Mouse (Mus musculus) stomach, embryonic 16.5 days (tissue): ENCODE measurements around the gene Ranbp9. TPM values are rescaled to one million over a fixed set of nuclear protein-coding genes. Genes with fewer than 3 reads are reported as not detected.

Experiments
- ATAC-seq: fragments of 200-750 bp; cut with Nextera tagmentation; 2 replicates; pipeline ENCODE4 v1.8.0; 2017; ENCODE audit warnings: moderate number of reproducible peaks, moderate TSS enrichment; ENCODE audit not compliant: insufficient read depth, low FRiP score
- H3K27ac ChIP-seq: fragments of 300-500 bp; sonication (generic); 2 replicates; pipeline ENCODE4 v1.5.1; 2014; ENCODE audit warnings: low read length
- H3K27me3 ChIP-seq: fragments of 300-500 bp; sonication (generic); 2 replicates; pipeline ENCODE4 v1.6.1; 2014; ENCODE audit warnings: low read length, control low read depth, mixed read lengths; ENCODE audit not compliant: control insufficient read depth, insufficient read depth
- H3K36me3 ChIP-seq: fragments of 300-500 bp; sonication (generic); 2 replicates; pipeline ENCODE4 v1.6.1; 2014; ENCODE audit warnings: low read length; ENCODE audit not compliant: control insufficient read depth, insufficient read depth
- H3K4me1 ChIP-seq: fragments of 300-500 bp; sonication (generic); 2 replicates; pipeline ENCODE4 v1.6.1; 2014; ENCODE audit warnings: low read length, control low read depth, mixed read lengths; ENCODE audit not compliant: control insufficient read depth, insufficient read depth
- H3K4me2 ChIP-seq: fragments of 300-500 bp; sonication (generic); 2 replicates; pipeline ENCODE4 v1.6.1; 2014; ENCODE audit warnings: low read depth, low read length, mixed read lengths
- H3K4me3 ChIP-seq: fragments of 300-500 bp; sonication (generic); replicated peaks from 2 replicates; pipeline ENCODE4 v1.5.1; 2014; ENCODE audit warnings: mild to moderate bottlenecking, low read length
- H3K9ac ChIP-seq: fragments of 300-500 bp; sonication (generic); 2 replicates; pipeline ENCODE4 v1.6.1; 2014; ENCODE audit warnings: low read length
- H3K9me3 ChIP-seq: fragments of 300-500 bp; sonication (generic); replicated peaks from 2 replicates; pipeline ENCODE4 v1.6.1; 2016; ENCODE audit warnings: low read length, control low read depth; ENCODE audit not compliant: control insufficient read depth
- WGBS: fragments of 180-500 bp; shearing (Covaris S2); extraction: QIAGEN DNeasy Blood & Tissue Kit; methylation state at CpG from one replicate; pipeline ENCODE4 v1.1.7; 2014; 5-methylcytosine and 5-hydroxymethylcytosine counted together
- polyA plus RNA-seq: library from polyadenylated mRNA; unstranded; fragments of >200 nt; fragmentation: Nextera tagmentation; extraction: Ambion mirVana; gene quantifications from 2 replicates; pipeline ENCODE4 v1.2.1, GENCODE M21; 2015

Gene Ranbp9
- polyA plus RNA-seq, 1 experiment from 2014 or later: 7.9 TPM

DNA sequence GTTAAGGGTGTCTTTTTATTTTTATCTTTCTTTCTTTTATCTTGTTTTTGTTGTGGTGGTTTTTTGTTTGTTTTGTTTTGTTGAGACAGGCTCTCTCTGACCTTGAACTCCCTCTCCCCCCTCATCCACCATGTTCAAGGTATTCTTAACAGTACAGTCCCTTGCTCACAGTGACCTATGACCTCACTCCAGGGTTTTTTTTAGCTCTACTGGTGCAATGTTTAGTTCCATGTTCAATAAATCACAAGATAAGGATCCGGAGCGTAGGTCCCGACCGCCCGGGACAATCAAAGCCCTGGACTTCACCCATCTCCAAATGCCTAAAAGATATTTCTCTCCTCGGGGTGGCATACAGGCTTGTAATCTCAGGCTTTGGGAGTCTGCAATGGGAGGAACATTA, 111.0 kb downstream of the Ranbp9 start:
- no peak overlapping the region for H3K9ac ChIP-seq
- no peak overlapping the region for H3K4me2 ChIP-seq
- no peak overlapping the region for H3K4me3 ChIP-seq
- peaks cover 3% of the 10 kb centered on the region; the same call in 1 of the 2 replicates for H3K9me3 ChIP-seq
- no peak overlapping the region for H3K27ac ChIP-seq
- H3K36me3 ChIP-seq: peaks cover 18% of the 10 kb centered on the region
- H3K27me3 ChIP-seq: no peaks in the 10 kb centered on the region
- WGBS: 61% methylated on average over 6 of the region's 6 CpGs
- 0 out of 2 replicates have a peak, but pooled peaks cover 5% of the 10 kb centered on the region for H3K4me1 ChIP-seq
- no peak for ATAC-seq

DNA sequence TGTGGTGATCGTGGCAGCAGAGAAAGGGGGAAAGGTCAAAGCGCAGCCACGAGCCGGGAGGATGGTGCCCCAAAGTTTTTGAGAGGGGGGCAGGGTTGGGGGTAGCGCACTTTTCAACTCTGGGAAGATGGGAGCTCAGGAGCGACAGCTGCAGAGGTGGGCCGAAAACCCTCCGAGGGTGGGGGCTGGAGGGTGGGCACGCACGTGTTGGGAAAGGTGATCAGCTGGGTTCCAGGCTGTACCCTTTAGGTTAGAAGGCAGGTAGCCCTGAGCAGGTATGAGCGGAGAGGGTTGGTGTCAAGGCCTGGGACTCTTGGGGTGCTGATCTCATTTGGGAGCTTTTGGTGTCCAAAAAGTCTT, 115.3 kb downstream of the Ranbp9 start:
- H3K4me3 ChIP-seq: peak overlapping the region; percentile 72
- no peaks in the 10 kb centered on the region for H3K9me3 ChIP-seq
- 0 out of 2 replicates have a peak, but pooled peaks cover 6% of the 10 kb centered on the region for H3K4me1 ChIP-seq
- H3K4me2 ChIP-seq: peak overlapping the region; percentile 79
- peak; percentile 50; the same call in 1 of the 2 replicates for ATAC-seq
- 0 out of 2 replicates have a peak, but pooled peaks cover under 1% of the 10 kb centered on the region for H3K36me3 ChIP-seq
- peak overlapping the region; percentile 29; the same call in 1 of the 2 replicates for H3K27ac ChIP-seq
- no peaks in the 10 kb centered on the region for H3K27me3 ChIP-seq
- peak overlapping the region; percentile 82 for H3K9ac ChIP-seq
- WGBS: 6% methylated on average over 11 of the region's 11 CpGs

DNA sequence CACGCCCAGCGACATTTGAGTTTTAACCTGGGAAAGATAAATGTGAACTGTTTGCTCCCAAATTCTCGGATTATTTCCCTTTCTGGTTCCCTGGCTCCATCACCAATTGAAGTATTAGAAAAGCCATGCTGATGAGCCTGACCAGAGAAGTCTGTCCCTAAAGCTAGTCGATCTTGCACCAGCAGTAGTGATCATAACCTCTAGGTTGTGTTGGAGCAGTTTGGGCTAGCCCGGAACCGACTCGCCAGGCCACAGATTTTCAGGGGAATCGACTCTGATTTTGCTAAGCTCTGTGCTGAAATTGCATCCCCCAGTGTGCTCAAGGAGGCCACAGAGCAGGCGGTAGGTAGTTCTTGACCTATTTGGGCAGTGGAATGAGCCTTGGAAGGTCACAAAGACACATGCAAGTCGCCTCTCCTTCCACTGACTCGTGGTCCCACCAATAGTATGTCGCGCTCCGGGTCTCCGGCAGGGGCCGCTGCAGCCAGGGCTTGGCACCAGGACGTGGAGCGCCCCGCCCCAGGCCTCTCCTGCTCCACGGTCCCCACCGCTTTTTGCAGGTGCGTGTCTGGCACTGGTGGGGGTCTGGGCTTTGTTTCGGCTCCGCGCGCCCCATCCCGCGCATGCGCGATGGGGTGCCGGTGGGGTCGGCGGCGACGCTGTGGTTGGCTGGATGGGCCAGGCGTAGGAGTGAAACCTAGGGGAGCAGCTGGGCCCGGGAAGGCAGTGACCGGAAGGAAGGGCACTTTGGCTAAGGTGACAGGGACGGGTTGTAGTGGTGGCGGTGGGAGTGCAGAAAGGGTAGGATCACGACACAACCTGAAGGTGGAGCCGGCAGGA, 115.9 kb downstream of the Ranbp9 start, which contains the start of gene Sirt5:
Sirt5 (plus strand) TSS at position 512 of the 840 bp plus-strand sequence.
- Histone ChIP-seq H3K36me3 (no peaks in the 10 kb centered on the region), H3K27ac (peak within 1 kb of the TSS; percentile 29; the same call in 1 of the 2 replicates), H3K4me2 (peak within 1 kb of the TSS; percentile 79), H3K9ac (peak within 1 kb of the TSS; percentile 82), H3K4me3 (peak within 1 kb of the TSS; percentile 72), H3K27me3 (no peaks in the 10 kb centered on the region), H3K4me1 (0 out of 2 replicates have a peak, but pooled peaks cover 6% of the 10 kb centered on the region), H3K9me3 (no peaks in the 10 kb centered on the region)
- ATAC-seq: peak; percentile 92
- WGBS: 14% methylated on average over 42 of the region's 42 CpGs

DNA sequence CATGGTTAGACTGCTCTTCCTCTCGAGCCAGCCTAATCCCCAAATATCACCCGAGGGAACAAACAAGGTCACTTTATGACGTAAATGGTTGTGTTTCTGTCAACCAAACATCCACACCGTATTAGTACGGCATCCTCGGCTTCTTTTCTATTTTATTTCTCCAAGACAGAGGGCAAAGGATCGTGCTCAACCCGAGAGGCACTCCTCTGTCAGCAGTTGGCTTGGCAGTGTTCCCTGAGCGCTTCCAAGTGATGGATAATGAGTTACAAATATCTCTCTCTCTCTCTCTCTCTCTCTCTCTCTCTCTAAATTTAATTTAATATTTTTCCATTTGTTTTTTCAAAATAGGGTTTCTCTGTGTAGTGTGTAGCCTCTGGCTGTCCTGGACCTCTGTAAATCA, 118.7 kb downstream of the Ranbp9 start:
- Histone ChIP-seq H3K27ac (no peak overlapping the region), H3K36me3 (no peaks in the 10 kb centered on the region), H3K4me1 (0 out of 2 replicates have a peak, but pooled peaks cover 6% of the 10 kb centered on the region), H3K27me3 (no peaks in the 10 kb centered on the region), H3K4me3 (no peak overlapping the region), H3K9ac (no peak overlapping the region), H3K4me2 (no peak overlapping the region), H3K9me3 (no peaks in the 10 kb centered on the region)
- ATAC-seq: no peak
- WGBS: 67% methylated on average over 9 of the region's 9 CpGs

DNA sequence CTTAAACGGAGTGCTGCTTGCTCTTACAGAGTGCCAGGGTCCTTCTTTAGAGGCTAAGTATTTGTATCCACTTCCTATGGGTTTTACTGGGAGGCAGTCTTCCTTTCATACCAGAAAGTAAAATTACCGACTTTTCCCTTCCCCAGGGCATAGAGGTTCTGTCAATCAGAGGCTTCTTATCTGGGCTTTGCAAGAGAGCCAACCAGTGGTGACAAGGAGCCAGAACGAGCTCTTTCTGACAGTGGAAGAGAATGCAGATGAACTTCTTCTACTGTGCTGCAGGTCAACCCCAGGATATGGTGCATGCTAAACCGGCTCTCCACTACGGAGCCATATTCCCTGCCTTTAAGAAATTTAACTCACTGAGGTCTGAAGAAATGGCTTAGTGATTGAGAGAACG, 120.5 kb downstream of the Ranbp9 start:
- WGBS: 58% methylated on average over 6 of the region's 6 CpGs
- Histone ChIP-seq H3K9me3 (no peaks in the 10 kb centered on the region), H3K27me3 (no peaks in the 10 kb centered on the region), H3K4me1 (0 out of 2 replicates have a peak, but pooled peaks cover 2% of the 10 kb centered on the region), H3K9ac (no peak overlapping the region), H3K4me3 (no peak overlapping the region), H3K36me3 (no peaks in the 10 kb centered on the region), H3K27ac (no peak overlapping the region), H3K4me2 (no peak overlapping the region)
- no peak for ATAC-seq

DNA sequence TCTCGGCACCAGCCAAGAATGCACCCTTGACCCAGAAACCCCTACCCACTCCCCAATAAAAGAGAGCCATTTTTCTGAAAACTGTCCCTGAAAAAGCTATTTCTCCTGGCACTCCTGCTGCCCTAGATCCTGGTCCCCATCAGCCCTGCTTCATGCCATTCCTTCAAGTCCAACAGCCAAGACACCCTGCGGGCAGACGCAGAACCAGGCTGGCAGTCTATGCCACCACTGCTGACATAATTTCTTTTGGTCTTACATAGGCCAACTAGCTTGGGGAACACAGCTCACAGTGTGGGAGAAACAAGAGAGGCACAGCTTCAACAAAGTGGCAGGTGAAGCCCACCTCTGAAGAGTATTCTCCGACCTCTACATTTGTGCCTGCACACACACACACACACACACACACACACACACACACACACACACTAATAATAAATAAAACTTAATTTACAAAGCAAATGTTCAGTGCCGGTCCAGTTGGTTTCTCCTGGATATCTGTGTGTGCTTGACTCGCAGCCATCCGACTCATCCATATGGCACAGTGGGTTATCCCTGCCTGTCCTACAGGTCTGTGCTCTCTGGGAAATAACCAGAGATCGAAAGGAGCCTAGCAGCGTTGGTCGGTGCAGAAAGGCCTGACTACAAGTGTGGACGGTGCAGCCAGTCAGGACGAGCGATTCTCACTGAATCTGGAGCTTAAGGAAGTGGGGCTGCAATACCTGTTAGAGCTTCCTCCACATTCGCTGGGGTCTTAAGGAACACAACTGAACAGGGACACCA, 124.5 kb downstream of the Ranbp9 start:
- Histone ChIP-seq H3K9ac (no peak overlapping the region), H3K27me3 (no peaks in the 10 kb centered on the region), H3K4me2 (no peak overlapping the region), H3K4me3 (no peak overlapping the region), H3K4me1 (no peaks in the 10 kb centered on the region), H3K9me3 (no peaks in the 10 kb centered on the region), H3K36me3 (no peaks in the 10 kb centered on the region), H3K27ac (no peak overlapping the region)
- 91% methylated on average over 14 of the region's 14 CpGs for WGBS
- ATAC-seq: no peak

DNA sequence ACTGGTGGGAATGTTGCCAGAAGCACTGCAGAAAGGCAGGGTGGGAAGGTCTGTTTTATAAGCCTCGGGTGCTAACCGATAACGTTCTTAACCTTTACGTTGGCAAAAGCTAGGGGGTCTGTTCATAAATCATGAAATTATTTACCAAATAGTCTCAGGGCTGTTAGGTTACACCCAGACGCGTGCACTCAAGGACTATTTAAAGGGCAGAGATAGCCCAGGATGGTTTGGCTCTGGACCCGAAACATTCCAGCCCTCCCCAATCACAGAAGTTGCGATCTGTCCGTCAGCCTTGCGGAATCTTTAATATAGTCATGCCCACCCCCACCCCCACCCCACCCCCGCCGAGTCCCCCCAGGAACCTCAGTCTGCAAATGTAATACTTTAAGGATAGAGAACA, 126.7 kb downstream of the Ranbp9 start:
- no peaks in the 10 kb centered on the region for H3K27me3 ChIP-seq
- WGBS: 47% methylated on average over 12 of the region's 12 CpGs
- no peaks in the 10 kb centered on the region for H3K9me3 ChIP-seq
- H3K4me3 ChIP-seq: no peak overlapping the region
- peaks cover 5% of the 10 kb centered on the region; the same call in 1 of the 2 replicates for H3K4me1 ChIP-seq
- no peaks in the 10 kb centered on the region for H3K36me3 ChIP-seq
- H3K9ac ChIP-seq: no peak overlapping the region
- ATAC-seq: no peak
- H3K4me2 ChIP-seq: no peak overlapping the region
- no peak overlapping the region for H3K27ac ChIP-seq

DNA sequence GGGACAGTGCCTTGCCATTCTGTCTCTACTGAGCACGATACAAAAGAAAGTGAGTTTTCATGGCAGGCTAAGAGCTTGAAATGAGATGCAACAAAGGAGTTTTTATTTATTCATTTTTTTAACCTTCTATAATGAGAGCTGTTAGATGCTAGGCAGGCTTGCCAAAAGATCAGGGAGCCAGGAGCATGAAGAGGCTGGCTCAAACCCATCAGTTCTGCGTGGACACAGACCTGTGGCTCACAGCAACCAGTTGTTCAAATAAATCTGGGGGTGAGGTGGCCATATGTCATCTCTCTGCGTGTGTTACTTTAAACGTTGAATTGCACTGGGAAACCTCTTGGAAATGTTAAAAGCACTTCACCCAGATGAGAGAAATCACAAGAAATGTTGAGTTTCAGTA, 127.7 kb downstream of the Ranbp9 start:
- Histone ChIP-seq H3K9me3 (no peaks in the 10 kb centered on the region), H3K4me1 (peaks cover 5% of the 10 kb centered on the region; the same call in 1 of the 2 replicates), H3K4me3 (no peak overlapping the region), H3K4me2 (no peak overlapping the region), H3K27ac (no peak overlapping the region), H3K36me3 (no peaks in the 10 kb centered on the region), H3K9ac (no peak overlapping the region), H3K27me3 (no peaks in the 10 kb centered on the region)
- no peak for ATAC-seq
- 45% methylated on average over 4 of the region's 4 CpGs for WGBS
